Mouse (Mus musculus) A20 (cell line): ENCODE results near the gene Stk26.
A peak's percentile ranks its signal among the peaks of the same experiment; 100 is the strongest.

Source experiments
- DNase-seq: peaks from one replicate; pipeline ENCODE4 v3.0.0-alpha.2; 2011; ENCODE audit warnings: low read depth, low spot score

Stk26 gene

GRCm38 (mm10) chrX:50840847-50841560 is at the start of gene Stk26:
Gene Stk26, plus strand, starts transcription at chrX:50841047.
- DNase-seq, result peak; percentile 84

DNA sequence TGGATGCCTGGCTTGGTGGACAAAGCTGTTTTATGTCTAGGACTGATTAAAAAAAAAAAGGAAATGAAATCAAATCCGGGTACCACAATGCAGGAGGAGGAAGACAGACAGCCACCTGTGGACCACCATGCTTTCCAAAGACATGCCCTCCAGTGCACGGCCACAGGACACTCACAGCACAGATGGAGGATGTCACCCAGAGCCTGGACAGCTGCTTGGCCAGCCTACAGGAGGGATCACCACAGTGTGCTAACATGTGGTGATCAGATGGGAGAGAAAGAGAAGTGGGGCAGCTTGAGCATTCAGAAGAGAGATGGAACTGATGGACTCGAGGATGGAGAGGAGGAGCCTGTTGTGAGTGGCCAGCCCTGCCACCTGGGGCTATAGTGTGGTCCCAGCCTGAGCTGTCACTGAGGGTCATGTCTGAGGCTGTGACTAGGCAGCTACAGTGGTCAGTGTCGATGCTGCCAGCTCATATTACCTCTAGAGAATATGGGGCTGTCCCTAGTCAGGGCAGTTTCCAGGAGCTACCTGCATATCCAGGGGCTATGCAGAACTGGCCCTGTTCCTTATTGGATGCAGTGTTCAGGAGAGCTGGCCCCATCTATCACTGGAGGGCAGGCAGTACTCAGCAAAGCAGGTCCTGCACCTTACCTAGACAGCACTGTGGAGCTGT is 47.7 kb upstream of the Stk26 start:
- no peak for DNase-seq

DNA sequence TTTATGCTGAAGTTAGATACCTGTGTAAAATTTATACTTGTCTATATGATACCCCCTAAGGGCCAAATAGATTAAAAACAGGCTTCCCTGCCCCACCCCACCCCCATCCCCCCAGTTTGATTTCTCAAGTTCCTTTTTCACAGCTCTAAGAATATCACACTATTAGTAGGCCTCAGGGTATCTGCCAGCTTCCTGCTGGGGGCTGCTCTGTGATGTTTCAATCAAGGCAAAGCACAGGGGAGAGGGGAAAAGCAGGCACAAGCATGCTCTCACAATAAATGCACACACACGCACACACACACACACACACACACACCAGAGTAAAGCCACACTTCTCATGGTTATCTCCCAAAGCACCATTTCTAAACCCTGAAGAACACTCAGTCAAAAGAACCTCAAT is 43.0 kb upstream of the Stk26 start:
- DNase-seq, result peak; percentile 37

- no peak for DNase-seq
These were observed 42.3 kb upstream of the Stk26 start for GRCm38 (mm10) chrX:50798571-50798970.

DNA sequence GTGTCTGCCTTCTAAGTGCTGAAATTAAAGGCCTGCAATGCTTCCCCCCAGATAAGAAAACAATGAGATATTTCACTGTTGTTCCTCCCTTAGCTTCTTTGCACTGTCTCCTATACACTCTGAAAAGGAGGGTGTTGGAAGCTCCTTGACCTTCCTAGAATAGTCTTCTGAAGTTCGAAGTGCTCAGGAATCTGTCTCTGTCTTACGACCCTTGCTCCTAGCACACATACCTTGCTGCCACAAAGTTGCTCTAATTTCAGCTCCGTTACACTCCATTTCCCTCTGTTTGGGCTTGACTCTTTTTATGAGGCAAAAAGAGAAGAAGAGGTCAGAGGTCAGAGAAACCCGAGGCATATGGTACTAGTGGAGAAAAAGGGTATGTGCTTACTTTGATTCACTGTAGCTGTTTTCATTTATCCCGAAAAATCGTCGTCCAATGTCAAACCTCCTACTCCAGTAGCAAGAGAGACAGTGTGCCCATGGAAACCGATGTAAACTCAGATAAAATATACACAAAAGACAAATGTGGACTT is 41.1 kb upstream of the Stk26 start:
- no peak for DNase-seq

DNA sequence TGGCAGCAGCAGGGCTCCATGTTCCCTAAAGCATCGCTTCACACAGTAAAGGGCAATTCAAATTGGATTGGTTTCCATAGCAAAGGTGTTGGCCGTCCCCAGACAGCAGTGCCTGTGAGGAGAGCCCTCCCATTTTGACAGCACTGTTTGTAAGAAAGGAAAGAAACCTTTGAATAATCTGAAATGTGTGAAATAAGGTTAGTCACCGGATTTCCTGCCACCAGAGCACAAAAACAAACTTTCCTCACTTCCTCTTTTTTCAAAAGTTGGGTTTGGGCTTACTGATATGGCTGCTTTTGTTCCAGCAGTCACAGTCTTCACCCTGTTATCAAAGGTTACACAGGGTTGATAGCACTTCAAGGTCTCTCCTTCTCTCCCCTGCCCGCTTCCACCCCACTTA is 35.2 kb upstream of the Stk26 start:
- peak; percentile 63 for DNase-seq

DNA sequence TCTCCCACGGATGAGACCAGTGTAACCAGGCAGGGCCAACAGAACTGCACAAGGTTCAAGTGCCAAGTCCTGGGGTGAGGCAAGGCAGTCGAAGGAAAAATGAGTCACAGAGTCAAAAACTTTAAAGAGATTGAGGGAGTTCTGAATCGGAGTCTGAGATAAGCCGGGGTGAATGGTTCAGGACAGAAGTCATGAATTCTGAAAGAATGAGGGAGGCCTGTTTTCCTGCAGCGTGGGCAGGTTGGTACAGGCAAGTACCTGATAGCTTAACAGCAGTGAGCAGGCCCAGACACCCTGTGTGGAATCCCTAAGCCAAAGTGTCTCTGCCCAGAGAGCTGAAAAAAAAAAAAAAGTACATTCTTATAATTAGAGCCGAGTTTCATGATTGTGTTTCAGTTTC is 17.0 kb upstream of the Stk26 start:
- no peak for DNase-seq

DNA sequence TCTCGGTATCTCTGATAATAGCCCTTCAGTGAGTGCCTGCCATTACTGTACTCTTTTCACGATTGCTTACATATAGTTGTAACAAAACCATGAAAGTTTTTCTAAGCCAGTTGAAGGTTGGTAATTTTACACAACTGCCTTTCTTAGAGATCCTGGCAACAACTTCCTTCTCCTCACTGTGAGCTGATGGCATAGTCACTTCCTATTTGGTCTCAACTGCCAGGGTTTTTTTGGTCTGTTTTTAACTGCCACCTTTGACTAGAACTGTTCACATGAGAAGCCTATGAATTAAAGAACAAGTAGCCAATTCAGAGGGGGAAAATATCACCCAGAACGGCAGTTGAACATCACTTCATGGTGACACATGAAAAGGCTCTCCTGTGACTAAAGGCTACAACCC is 5.3 kb upstream of the Stk26 start:
- no peak for DNase-seq

DNA sequence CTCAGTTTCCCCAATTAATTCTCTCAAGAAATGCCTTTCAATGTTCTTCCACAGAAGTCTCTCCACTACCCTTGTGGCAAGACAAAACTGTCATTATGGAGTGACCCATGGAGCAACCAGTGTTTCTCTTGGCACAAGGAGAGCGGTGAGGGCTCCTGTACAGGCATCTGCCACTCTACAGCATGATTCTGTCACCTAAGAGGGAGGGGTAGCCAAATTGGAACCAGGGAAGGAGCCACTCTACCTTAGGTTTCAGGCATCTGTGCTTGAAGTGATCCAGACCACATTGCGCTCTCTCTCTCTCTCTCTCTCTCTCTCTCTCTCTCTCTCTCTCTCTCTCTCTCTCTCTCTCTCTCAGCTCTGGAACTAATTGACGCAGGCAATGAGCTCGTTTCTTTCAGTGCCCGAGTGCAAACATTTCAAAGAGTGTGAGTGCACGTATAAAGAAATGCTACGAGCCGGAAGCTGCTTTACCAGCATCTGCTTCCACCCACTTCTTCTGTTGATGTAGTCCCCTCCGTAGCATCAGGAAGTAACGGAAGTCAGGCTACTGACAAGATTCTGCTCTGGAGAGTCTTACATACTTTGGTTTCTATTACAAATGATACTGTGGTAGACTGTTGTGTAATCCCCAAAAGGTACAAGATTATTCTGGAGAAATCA is 4.7 kb upstream of the Stk26 start:
- DNase-seq, result no peak

DNA sequence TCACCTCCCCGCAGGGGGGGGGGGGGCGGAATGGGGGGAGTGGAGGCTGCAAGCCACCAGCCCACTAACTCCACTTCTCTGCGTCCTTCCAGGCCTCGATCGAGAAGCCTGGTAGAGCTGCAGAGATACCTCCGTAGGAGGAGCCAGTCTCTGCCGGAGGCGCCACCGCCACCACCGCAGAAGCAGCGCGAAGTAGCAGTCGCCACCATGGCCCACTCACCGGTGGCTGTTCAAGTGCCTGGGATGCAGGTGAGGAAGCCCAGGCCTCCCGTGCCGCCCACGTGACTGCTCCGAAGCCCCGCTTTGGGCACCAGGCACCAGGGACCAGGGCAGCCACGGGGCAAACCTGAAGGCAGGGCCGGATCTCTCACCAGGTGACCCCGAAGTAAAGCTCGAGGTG is 740 bp downstream of the Stk26 start:
- DNase-seq, result no peak

- peak; percentile 16 for DNase-seq
These were observed 1.2 kb downstream of the Stk26 start for GRCm38 (mm10) chrX:50842046-50842445.

- no peak for DNase-seq
These were observed 9.8 kb downstream of the Stk26 start for GRCm38 (mm10) chrX:50850428-50851184.

DNA sequence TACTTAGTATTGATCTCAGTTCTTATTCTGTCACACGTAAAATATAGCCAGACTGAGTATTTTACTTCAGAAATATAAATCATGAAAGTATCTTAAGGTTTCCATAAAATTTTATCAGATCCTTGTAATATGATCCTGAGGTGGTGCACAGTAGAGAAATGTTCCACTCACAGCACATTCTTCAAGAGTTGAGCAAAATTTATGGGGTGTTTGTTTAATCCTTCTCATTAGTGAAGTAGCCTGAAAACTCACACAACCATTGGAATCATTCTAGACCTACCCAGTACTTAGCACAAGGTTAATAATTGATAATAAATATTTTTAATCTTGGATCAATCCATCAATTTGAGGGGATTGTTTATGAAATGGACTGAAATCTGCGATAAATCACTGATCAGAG is 22.9 kb downstream of the Stk26 start:
- no peak for DNase-seq

DNA sequence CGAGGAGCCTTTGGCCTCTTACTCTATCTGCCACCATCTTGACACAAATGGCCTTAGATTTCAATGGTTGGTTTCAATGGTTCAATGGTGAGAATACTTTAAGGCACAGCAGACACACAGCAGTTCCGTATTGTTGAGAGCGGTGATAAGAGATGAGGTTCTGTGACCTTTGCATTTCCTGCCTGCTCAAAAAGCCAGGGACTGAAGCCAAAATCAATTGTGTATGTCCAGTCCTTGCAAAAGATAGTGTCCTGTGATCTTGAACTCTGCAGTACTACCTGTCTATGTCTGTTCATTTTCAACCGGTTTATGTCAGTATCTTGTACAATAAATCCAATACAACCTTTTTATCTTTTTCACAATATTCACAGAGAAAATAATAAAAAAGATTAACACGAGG is 23.9 kb downstream of the Stk26 start:
- no peak for DNase-seq

GRCm38 (mm10) chrX:50874246-50875002 is 33.6 kb downstream of the Stk26 start:
- peak; percentile 24 for DNase-seq

GRCm38 (mm10) chrX:50887999-50888398 is 47.2 kb downstream of the Stk26 start:
- DNase-seq, result no peak

- DNase-seq, result no peak
These were observed 62.6 kb downstream of the Stk26 start for GRCm38 (mm10) chrX:50903497-50903896.

DNA sequence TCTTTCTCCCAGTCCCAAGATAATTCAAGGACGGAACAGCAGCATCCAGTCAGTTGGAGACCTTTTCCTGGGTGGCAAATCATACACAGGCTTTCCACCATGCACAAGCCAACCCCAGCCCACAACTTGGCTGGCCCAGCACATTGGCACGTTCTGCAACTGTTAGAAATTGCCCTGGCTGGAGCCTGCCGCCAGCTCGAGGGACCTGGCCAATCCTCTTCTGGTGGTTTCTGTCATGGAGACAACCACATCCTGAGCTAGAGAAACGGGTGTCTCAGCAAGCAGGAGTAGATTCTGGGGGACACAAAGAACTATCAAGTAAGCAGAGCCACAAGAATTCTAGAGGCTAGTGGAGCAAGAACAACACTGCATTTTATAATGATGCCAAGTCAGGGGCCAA is 69.1 kb downstream of the Stk26 start:
- DNase-seq, result no peak

GRCm38 (mm10) chrX:50917389-50917788 is 76.5 kb downstream of the Stk26 start:
- peak; percentile 46 for DNase-seq

- DNase-seq, result no peak
These were observed 77.9 kb downstream of the Stk26 start for GRCm38 (mm10) chrX:50918754-50919153.
